Mouse (Mus musculus): ENCODE data around the gene Nmral1. TPM values are rescaled to one million over a fixed set of nuclear protein-coding genes. Genes with fewer than 3 reads are reported as not detected.
"Not testable (repeated sequence)": the region's sequence is repeated elsewhere in the genome, so short reads cannot be mapped to it uniquely, and the experiment has no call there.

Nmral1 gene
- polyA plus RNA-seq, 1 experiment = 1.8 TPM

GRCm38 (mm10) chr16:4683581-4684456 lies 35.3 kb downstream of the Nmral1 start:
- H3K27me3 ChIP-seq (ENCODE audit: control insufficient read depth, insufficient read depth, low read length) = no peaks in the 10 kb centered on the region
- peaks cover 1% of the 10 kb centered on the region; the same call in 1 of the 2 replicates for H3K36me3 ChIP-seq (ENCODE audit: control insufficient read depth, insufficient read depth, low read length)
- H3K4me1 ChIP-seq (ENCODE audit: control insufficient read depth, insufficient read depth, low read length) = peaks cover 13% of the 10 kb centered on the region
- peak; percentile 97 for TF ChIP-seq POLR2A (IDR thresholded peaks at IDR 0.05; ENCODE audit: control insufficient read depth, low read depth, low read length)
- no peak for TF ChIP-seq CTCF (IDR thresholded peaks at IDR 0.05; ENCODE audit: control insufficient read depth, insufficient read depth, insufficient replicate concordance, low read depth, low read length)
- H3K27ac ChIP-seq (ENCODE audit: control insufficient read depth, insufficient read depth, low read depth, low read length) = peak overlapping the region; percentile 98
- peak overlapping the region; percentile 96 for H3K4me3 ChIP-seq (ENCODE audit: control insufficient read depth, low read depth, low read length)

- TF ChIP-seq CTCF (IDR thresholded peaks at IDR 0.05; ENCODE audit: control insufficient read depth, insufficient read depth, insufficient replicate concordance, low read depth, low read length) (no peak), POLR2A (IDR thresholded peaks at IDR 0.05; ENCODE audit: control insufficient read depth, low read depth, low read length) (no peak)
- no peaks in the 10 kb centered on the region; the same call in 1 of the 2 replicates for H3K36me3 ChIP-seq (ENCODE audit: control insufficient read depth, insufficient read depth, low read length)
- H3K27ac ChIP-seq (ENCODE audit: control insufficient read depth, insufficient read depth, low read depth, low read length) = peak overlapping the region; percentile 98
- H3K4me3 ChIP-seq (ENCODE audit: control insufficient read depth, low read depth, low read length) = peak overlapping the region; percentile 96
- H3K27me3 ChIP-seq (ENCODE audit: control insufficient read depth, insufficient read depth, low read length) = no peaks in the 10 kb centered on the region
- peaks cover 16% of the 10 kb centered on the region for H3K4me1 ChIP-seq (ENCODE audit: control insufficient read depth, insufficient read depth, low read length)
These were observed 36.0 kb downstream of the Nmral1 start for GRCm38 (mm10) chr16:4683193-4683580.

GRCm38 (mm10) chr16:4682628-4683179 lies 36.5 kb downstream of the Nmral1 start:
- H3K27ac ChIP-seq (ENCODE audit: control insufficient read depth, insufficient read depth, low read depth, low read length) = no peak overlapping the region
- H3K4me1 ChIP-seq (ENCODE audit: control insufficient read depth, insufficient read depth, low read length) = peaks cover 16% of the 10 kb centered on the region
- TF ChIP-seq CTCF (IDR thresholded peaks at IDR 0.05; ENCODE audit: control insufficient read depth, insufficient read depth, insufficient replicate concordance, low read depth, low read length) (no peak), POLR2A (IDR thresholded peaks at IDR 0.05; ENCODE audit: control insufficient read depth, low read depth, low read length) (no peak)
- no peaks in the 10 kb centered on the region; the same call in 1 of the 2 replicates for H3K36me3 ChIP-seq (ENCODE audit: control insufficient read depth, insufficient read depth, low read length)
- H3K4me3 ChIP-seq (ENCODE audit: control insufficient read depth, low read depth, low read length) = peak overlapping the region; percentile 96; the same call in 1 of the 2 replicates
- H3K27me3 ChIP-seq (ENCODE audit: control insufficient read depth, insufficient read depth, low read length) = no peaks in the 10 kb centered on the region

- H3K27me3 ChIP-seq (ENCODE audit: control insufficient read depth, insufficient read depth, low read length); H3K36me3 ChIP-seq (ENCODE audit: control insufficient read depth, insufficient read depth, low read length); H3K4me3 ChIP-seq (ENCODE audit: control insufficient read depth, low read depth, low read length); H3K27ac ChIP-seq (ENCODE audit: control insufficient read depth, insufficient read depth, low read depth, low read length): not testable (repeated sequence)
- peaks cover 16% of the 10 kb centered on the region for H3K4me1 ChIP-seq (ENCODE audit: control insufficient read depth, insufficient read depth, low read length)
These were observed 38.2 kb downstream of the Nmral1 start for GRCm38 (mm10) chr16:4680922-4681455.

GRCm38 (mm10) chr16:4679121-4680018 lies 39.8 kb downstream of the Nmral1 start, which contains the start of gene Coro7:
Gene Coro7, minus strand, starts transcription at chr16:4679777.
- Histone ChIP-seq H3K4me3 (ENCODE audit: control insufficient read depth, low read depth, low read length) (peak within 1 kb of the TSS; percentile 87), H3K27me3 (ENCODE audit: control insufficient read depth, insufficient read depth, low read length) (no peaks in the 10 kb centered on the region), H3K4me1 (ENCODE audit: control insufficient read depth, insufficient read depth, low read length) (peaks cover 14% of the 10 kb centered on the region), H3K36me3 (ENCODE audit: control insufficient read depth, insufficient read depth, low read length) (no peaks in the 10 kb centered on the region), H3K27ac (ENCODE audit: control insufficient read depth, insufficient read depth, low read depth, low read length) (no peak within 1 kb of the TSS)
- TF ChIP-seq CTCF (IDR thresholded peaks at IDR 0.05; ENCODE audit: control insufficient read depth, insufficient read depth, insufficient replicate concordance, low read depth, low read length) = no peak
- TF ChIP-seq POLR2A (IDR thresholded peaks at IDR 0.05; ENCODE audit: control insufficient read depth, low read depth, low read length) = peak; percentile 55; the same call in 1 of the 2 replicates

- H3K4me3 ChIP-seq (ENCODE audit: control insufficient read depth, low read depth, low read length) = no peak overlapping the region
- TF ChIP-seq CTCF (IDR thresholded peaks at IDR 0.05; ENCODE audit: control insufficient read depth, insufficient read depth, insufficient replicate concordance, low read depth, low read length) = no peak
- TF ChIP-seq POLR2A (IDR thresholded peaks at IDR 0.05; ENCODE audit: control insufficient read depth, low read depth, low read length) = no peak
- peaks cover 9% of the 10 kb centered on the region for H3K4me1 ChIP-seq (ENCODE audit: control insufficient read depth, insufficient read depth, low read length)
- no peaks in the 10 kb centered on the region for H3K36me3 ChIP-seq (ENCODE audit: control insufficient read depth, insufficient read depth, low read length)
- no peaks in the 10 kb centered on the region for H3K27me3 ChIP-seq (ENCODE audit: control insufficient read depth, insufficient read depth, low read length)
- no peak overlapping the region for H3K27ac ChIP-seq (ENCODE audit: control insufficient read depth, insufficient read depth, low read depth, low read length)
These were observed 41.1 kb downstream of the Nmral1 start for GRCm38 (mm10) chr16:4678080-4678479.
